Mouse (Mus musculus) heart, postnatal 14 days (tissue): Measurements from ENCODE around the gene Bmp2k. TPM values are rescaled to one million over a fixed set of nuclear protein-coding genes. Genes with fewer than 3 reads are reported as not detected.
"Not testable (repeated sequence)": the region's sequence is repeated elsewhere in the genome, so short reads cannot be mapped to it uniquely, and the experiment has no call there.

Experiments
- DNase-seq, 2 experiments: peaks; one replicate each; pipeline ENCODE4 v3.0.0; 2021 to 2022
- intact Hi-C: fragments of 180-260 bp; cut with DNase I; formaldehyde crosslinking; loops from one replicate; pipeline ENCODE4 v1.15.1; 2025
- total RNA-seq, 2 experiments: library from RNA; stranded (reverse); gene quantifications; 2 replicates each; pipeline ENCODE4 v1.2.3; 2021

Bmp2k gene
- total RNA-seq, 2 experiments from 2014 or later: 11.5 to 12.1 TPM

DNA sequence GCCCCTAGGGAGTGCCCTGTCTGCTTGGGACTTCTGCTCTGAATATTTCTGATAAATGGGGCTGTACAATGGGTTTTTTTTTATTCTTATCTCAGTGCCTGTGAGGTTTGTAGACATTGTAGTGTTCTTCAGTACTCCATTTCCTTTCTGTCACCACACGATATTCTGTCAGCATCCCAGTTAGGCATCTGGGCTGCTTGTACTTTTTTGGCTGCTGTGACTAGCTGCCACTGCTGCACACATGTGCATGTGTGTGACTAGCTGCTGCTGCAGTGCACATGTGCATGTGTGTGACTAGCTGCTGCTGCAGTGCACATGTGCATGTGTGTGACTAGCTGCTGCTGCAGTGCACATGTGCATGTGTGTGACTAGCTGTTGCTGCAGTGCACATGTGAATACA, 31.4 kb downstream of the Bmp2k start:
- DNase-seq, intact Hi-C loops: not testable (repeated sequence)

GRCm38 (mm10) chr5:97031771-97032170, 34.3 kb downstream of the Bmp2k start:
- intact Hi-C loops: no loop called here
- no peak for DNase-seq

DNA sequence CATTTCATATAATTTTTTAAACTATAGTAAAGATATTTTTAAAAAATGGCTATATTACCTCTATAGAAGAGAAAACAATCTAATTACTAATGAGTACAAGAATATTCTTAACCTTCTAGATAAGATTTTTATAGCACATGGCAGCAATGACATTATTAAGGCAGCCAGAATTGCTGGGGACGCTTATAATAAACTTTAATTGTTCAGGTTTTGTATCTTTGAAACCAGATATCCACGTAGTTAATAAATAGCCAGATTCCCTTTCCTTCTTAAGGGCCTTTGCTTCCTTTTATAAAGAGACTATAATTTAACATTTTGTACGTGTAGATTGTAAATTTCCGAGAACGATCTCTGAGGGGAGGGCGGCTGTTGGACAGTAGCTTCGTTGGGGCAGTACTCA, 47.8 kb downstream of the Bmp2k start:
- no peak for DNase-seq
- intact Hi-C loops: no loop called here

- DNase-seq: no peak
- intact Hi-C loops: no loop called here
These were observed 49.2 kb downstream of the Bmp2k start for GRCm38 (mm10) chr5:97046680-97047079.

- intact Hi-C loops: no loop called here
- no peak for DNase-seq
These were observed 51.4 kb downstream of the Bmp2k start for GRCm38 (mm10) chr5:97048905-97049304.

DNA sequence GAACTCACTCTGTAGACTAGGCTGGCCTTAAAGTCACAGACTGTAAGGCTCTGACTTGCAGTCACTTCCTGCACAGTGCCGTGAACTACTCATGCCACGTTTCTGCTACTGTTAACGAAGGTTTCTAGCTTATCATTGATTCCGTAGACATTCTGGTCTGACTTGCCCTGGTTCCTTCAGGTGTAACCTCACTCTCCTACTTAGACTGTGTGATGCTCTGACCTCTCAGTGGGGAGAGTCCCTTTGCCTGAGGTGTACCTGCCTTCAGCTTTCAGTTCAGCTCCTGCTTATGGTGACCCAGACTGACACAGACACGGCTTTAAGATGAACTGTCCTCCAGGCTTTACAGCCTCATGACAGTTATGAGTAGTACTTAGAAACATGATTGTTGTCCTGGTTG, 56.7 kb downstream of the Bmp2k start:
- DNase-seq: no peak
- intact Hi-C loops: loop anchor here (5.0 kb wide), 1 partner anchor 57 kb away; the partner anchor contains the start of gene Bmp2k

GRCm38 (mm10) chr5:97054801-97055200, 57.3 kb downstream of the Bmp2k start:
- intact Hi-C loops: loop anchor here (1.0 to 5.0 kb wide), 3 partner anchors 58 to 788 kb away; partner anchors contain the start of gene Bmp2k
- no peak for DNase-seq

GRCm38 (mm10) chr5:97055511-97056068, 58.1 kb downstream of the Bmp2k start:
- intact Hi-C loops: loop anchor here (1.0 to 5.0 kb wide), 2 partner anchors 201 to 788 kb away; no protein-coding TSS in a partner anchor
- DNase-seq: peak in 1 of 2 experiments; percentile 58

GRCm38 (mm10) chr5:97056359-97056758, 58.9 kb downstream of the Bmp2k start:
- DNase-seq: no peak
- intact Hi-C loops: loop anchor here (5.0 kb wide), 1 partner anchor 789 kb away; no protein-coding TSS in a partner anchor

DNA sequence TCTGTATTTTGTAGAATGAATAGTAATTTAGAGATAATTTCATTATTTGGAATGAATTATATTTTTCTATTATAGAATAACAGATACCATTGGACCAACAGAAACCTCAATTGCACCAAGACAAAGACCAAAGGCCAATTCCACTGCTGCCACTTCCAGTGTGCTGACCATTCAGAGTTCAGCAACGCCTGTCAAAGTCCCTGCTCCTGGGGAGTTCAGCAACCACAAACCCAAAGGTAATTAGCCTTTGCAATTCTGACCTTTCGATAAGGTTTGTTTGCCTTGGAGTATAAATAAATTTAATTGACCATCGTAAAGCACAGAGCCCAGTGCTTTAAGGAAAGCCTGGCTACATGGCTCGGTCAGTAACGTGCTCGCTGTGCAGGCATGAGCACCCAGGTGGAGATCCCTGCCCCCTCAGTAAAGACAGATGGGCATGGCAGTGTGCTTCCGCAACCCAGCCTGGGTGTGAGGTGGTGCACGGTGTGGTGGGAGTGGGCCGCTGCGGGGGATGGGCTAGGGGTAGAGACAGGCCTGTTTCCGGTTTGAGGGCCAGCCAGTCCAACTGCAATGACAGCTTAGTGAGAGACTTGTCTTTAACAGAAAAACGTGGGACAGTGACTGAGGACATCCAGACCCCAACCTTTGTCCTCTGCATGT, 59.4 kb downstream of the Bmp2k start:
- intact Hi-C loops: loop anchor here (5.0 kb wide), 1 partner anchor 790 kb away; no protein-coding TSS in a partner anchor
- no peak for DNase-seq

DNA sequence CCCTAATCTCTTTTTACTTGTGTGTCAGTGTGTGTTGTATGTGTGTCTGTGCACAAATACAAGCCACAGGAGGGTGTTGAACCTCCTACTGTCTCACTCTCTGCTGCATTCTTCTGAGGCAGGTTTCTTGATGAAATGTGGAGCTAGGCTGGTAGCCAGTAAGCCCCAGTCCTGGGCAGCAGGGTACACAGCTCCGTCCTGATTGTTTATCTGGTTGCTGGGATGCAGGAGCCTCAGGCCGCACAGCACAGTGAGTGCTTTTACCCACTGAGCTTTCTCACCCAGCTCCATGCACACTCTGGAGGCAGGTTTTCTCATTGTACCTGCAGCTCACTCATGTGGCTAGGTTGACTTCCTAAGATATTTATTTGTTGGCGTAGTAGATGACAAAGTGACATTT, 63.4 kb downstream of the Bmp2k start:
- no peak for DNase-seq
- intact Hi-C loops: no loop called here

DNA sequence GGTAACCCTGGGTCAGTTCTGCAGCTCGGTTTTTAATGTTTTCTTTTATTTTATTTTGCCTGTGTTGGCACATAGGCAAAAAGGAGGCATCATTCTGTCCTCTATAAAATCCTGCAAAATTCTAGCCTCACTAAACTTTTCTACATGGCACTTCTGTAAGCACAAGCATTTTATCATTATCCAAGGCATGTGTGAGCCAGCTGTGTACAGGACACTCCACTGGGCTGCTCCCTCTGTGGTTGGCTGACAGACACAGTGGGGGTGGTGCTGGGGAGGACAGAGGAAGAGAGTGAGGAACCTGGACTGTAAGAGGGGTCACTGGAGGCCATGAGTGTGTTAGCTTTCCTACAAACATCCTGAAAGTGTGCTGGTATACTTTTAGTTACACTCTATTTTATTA, 64.6 kb downstream of the Bmp2k start:
- no peak for DNase-seq
- intact Hi-C loops: no loop called here

GRCm38 (mm10) chr5:97065746-97066145, 68.3 kb downstream of the Bmp2k start:
- intact Hi-C loops: no loop called here
- DNase-seq: no peak

DNA sequence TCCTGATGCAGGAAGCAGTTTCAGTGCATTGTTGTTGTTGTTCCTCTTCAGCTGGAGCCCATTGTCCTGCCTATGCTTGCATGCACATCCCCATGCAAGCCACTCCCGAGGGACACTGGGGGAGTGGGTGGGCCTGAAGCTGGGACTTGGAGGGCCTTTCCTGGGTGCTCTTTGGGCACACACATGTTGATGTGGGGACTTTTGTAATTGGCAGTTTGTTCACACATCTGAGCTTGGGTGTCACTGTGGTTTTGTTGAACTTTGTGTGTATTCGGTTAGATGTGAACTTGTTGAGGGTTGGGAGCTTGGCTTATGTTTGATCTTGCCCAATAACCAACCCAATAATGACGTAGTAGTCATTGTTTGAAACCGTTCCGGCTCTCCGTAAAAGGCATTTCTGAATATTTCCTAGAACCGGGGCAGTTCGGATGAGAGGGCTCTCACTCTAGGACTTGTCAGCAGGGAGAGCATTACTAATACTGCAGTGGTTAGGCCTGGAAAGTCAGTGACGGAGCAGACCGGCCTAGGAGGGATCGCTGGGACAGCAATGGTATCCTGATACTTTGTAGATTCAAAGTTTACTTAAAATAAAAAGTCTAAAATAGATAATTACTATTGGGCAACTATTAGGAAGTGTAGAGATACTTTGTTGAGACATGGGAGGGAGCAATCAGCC, 78.1 kb downstream of the Bmp2k start:
- no peak for DNase-seq
- intact Hi-C loops: no loop called here

- intact Hi-C loops: no loop called here
- no peak for DNase-seq
These were observed 78.7 kb downstream of the Bmp2k start for GRCm38 (mm10) chr5:97076167-97076566.

DNA sequence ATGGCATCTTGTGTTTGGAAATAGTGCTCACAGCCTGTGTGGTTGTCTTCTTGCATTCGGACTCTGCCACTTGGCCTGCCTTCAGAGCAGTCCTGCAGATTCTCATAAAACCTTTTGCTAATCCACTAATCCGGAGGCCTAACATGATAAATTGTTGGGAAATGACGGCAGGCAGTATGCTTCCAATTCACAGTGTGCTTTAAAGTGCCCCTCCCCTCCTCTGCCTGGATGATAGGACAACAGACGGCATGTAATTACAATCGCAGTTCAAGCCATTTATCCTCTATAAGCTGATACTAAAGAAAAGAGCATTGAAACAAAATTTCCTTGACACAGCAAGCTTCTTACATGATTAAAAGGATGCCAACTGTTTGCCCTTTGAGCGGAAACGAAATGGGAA, 80.2 kb downstream of the Bmp2k start:
- intact Hi-C loops: no loop called here
- DNase-seq: no peak

- no peak for DNase-seq
- intact Hi-C loops: no loop called here
These were observed 81.2 kb downstream of the Bmp2k start for GRCm38 (mm10) chr5:97078641-97079040.

- intact Hi-C loops: no loop called here
- DNase-seq: no peak
These were observed 84.0 kb downstream of the Bmp2k start for GRCm38 (mm10) chr5:97081481-97081880.

DNA sequence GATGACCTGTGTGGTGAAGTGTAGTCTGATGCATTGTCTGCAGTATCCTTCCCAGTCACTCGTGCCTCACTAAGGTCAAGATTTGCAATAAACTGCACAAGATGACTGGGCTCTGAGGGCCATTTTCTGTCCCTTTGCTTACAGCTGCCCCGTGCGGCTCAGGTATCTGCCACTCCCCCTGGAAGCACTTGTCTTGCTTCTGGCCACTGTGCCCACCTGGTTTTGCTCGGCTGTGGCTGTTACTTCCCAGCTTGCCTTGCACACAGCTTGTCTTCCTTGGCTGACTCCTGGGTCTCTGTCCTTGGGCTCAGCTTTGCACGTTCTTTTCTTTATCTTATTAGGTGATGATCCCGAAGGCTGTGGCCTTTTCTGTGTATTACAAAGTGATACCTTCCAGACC, 86.2 kb downstream of the Bmp2k start:
- DNase-seq: no peak
- intact Hi-C loops: no loop called here

DNA sequence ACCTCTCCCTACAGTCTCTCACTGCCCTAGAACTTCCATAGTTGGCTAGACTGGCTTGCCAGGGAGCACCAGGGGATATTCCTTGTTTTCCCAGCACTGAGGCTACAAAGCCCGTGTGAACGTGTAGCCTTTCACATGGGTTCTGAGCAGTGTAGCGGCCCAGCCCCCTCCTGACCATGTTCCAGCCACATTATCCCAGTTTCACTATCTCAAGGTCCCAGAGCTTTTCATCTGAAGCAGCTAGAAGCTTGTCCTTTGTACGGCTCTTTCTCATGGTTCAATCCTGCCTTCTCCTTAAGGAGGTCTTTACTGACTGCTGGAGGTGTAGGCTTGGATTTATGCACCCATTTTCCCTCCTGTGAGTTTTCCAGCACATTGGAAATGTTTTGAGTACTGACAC, 87.1 kb downstream of the Bmp2k start:
- intact Hi-C loops: no loop called here

GRCm38 (mm10) chr5:97085071-97085470, 87.6 kb downstream of the Bmp2k start:
- intact Hi-C loops: no loop called here
- no peak for DNase-seq

More for the DNA sequence above, 87.1 kb downstream of the Bmp2k start:
- no peak for DNase-seq
